Mouse (Mus musculus) heart, postnatal 25 days (tissue): ENCODE data around the gene Foxp1. TPM values are rescaled to one million over a fixed set of nuclear protein-coding genes. Genes with fewer than 3 reads are reported as not detected.

ENCODE experiments used
- DNase-seq: peaks from one replicate; pipeline ENCODE4 v3.0.0; 2022; ENCODE audit warnings: low spot score
- intact Hi-C: fragments of 180-260 bp; cut with DNase I; formaldehyde crosslinking; loops from one replicate; pipeline ENCODE4 v1.15.1; 2025
- total RNA-seq, 2 experiments: library from RNA; stranded (reverse); gene quantifications; 2 replicates each; pipeline ENCODE4 v1.2.3; 2021

Foxp1 gene
- total RNA-seq, 2 experiments from 2014 or later, result 33.6 to 35.3 TPM

DNA sequence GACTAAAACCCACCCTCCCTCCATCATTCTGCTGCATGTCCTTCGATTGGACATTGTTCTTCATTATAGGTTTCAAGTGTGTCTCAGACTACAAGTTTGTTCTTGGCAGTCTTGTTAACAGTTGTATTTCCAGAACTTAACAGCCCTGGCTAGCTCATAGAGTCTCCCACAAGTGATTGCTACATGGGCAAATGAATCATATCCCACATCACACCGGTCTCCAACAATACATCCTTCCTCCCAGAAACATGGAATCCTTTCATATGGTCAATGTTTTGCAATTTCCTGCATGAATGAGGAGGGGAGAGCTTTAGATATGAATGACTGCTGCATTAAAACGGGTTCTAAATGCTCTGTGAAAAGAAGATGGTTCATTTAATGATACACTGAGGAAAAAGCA lies 178.7 kb downstream of the Foxp1 start:
- intact Hi-C loops, result no loop called here
- no peak for DNase-seq

DNA sequence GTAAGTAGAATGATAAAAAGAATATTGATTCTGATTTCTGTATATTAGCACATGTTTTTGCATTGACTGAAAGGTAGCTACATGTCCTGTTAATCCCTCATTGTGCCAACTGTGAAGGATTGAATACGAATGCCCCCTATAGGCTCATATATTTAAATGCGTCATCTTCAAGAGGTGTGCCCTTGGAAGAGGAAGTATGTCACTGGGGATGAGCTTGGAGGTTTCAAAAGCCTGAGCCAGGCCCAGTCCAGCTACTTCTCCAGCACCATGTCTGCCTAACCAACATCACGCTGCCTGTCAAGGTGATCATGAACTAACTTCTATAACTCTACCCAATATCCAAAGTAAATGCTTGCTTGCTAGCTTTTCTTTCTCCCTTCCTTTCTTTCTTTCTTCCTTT lies 180.1 kb downstream of the Foxp1 start:
- intact Hi-C loops, result no loop called here
- DNase-seq, result no peak

DNA sequence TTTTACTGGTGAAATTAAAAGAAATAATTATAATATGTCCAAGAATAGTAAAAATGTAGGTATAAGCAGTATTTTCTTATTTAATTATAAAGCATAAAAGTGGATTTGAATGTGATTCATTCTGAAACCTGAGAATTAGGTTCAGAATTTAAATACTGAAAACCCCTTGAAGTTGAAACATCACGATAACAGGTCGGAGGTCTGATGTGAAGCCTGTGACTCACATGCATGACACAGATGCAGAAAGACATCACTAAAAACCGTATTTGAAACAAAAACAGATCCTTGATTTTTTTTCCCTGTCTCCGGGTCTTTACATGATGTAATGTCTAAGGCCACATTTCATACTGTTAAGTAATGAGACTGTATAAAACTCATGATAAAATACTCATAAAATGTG lies 181.6 kb downstream of the Foxp1 start:
- intact Hi-C loops, result no loop called here
- no peak for DNase-seq

DNA sequence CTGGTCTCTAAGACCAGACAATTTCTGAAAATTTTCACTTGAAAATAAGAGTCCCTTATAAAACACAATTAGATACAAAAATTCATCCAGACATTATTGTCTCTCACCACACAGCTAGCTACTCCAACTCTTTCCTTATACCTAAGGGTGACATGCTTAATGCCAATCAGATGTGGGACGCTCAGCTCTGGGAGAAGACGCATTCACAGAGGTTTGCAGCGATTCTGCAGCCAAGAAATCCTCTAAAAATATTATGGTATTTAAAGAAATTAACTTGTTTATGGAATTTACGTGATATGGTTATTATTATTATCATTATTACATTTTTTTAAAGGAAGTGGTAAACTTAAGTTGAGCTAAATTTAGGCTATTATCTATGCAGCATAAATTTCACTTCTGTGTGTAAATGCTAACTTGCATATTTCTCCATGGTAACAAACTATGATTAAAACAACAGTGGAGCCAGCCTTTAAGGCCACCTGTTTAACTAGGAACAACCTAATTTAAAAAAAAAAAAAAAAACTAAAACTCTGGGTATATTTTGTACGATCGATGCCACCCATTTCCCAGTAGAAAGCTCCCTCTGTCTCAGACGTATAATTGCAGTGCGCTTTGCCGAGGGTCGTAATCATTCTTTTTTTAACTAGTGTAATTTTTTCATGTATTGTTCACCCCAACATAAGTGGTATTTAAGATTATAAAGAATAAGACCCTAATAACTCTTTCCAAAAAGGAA lies 182.4 kb downstream of the Foxp1 start:
- no peak for DNase-seq
- intact Hi-C loops, result loop anchor here (1.0 kb wide), 1 partner anchor 26 kb away; no protein-coding TSS in a partner anchor

DNA sequence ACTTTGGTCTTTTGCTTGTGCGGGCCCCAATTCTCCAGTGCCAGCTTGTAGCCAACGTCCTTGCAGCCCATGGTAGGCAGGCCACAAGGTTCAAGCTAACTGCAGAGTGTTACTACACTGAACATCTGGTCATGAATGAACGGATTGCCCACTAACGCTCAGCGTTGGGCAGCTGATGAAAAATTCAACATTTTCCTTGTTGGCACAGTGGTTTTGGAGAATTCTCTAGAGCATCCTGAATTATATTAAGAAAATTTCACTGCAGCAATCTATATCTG lies 183.2 kb downstream of the Foxp1 start:
- intact Hi-C loops, result loop anchor here (1.0 kb wide), 1 partner anchor 27 kb away; no protein-coding TSS in a partner anchor
- DNase-seq, result no peak

DNA sequence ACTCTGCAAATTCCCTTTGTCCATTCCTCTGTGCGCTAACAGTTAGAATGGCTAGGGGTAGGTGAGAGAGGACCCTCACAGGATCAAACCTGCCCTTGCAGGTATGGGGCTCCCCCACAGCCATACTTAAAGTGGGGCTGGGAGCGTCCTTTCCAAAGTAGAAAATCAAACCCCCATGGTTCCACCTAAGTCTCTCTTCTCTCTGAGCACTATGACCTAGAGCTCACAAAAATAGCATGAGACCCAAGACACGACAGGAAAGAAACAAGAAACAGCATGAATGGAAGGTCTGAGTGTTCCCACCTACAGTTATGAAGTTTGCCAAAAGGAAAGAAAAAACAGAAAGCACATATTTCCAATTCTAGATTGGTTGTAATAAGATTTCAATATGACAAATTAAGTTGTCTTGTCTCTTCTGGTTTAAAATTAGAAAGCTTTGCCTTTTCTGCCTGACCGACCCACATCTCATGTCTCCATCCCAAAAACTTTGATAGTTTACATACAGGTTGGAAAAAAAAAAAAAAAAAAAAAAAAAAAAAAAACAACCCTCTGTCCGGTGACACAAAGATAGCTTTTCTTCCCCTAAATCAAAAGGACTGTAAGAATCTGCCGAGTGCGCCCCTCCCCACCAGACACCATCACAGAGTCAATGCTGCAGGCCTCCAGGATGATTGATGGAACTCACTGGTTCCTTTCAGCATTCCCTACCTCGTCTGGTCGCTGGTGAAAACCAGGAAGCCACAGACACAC lies 183.8 kb downstream of the Foxp1 start:
- no peak for DNase-seq
- intact Hi-C loops, result loop anchor here (1.0 kb wide), 1 partner anchor 28 kb away; no protein-coding TSS in a partner anchor

DNA sequence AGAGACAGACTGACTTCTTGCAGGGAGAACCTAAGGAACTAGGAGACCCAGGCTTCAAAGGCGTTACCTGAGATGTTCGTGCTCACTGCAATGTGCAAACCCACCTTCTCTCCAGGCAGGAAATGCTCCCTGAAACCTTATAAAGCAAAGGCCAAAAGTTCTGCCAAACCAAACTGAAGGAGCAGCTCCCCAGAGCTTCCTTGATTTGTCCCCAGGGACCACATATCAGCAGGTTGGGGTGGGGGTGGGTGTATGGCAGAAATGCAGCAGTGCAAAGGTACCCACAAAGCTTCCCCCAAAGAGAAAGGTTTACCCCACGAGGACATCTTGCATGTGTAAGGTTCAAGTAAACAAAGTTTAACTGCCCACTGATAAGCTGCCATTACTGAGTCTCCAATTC lies 184.3 kb downstream of the Foxp1 start:
- intact Hi-C loops, result no loop called here
- DNase-seq, result no peak

DNA sequence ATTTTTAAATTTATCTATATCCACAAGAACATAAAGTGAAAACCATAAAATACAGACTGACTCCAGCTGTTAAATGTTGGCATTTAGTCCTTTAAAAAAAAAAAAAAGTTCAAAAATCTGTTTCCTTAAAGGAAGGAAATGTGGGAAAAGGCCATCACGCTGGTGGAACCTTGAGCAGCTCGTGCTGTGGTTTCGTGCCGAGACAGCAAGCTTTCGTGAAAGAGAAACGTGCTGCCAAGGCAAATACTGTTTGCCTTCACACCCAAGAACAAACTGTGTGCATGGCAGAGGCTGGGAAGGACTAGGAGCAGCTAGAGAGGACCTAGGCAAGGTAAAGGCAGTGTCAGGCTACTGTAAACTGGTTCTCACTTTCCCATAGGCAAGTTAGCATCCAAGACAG lies 184.9 kb downstream of the Foxp1 start:
- DNase-seq, result no peak
- intact Hi-C loops, result no loop called here

DNA sequence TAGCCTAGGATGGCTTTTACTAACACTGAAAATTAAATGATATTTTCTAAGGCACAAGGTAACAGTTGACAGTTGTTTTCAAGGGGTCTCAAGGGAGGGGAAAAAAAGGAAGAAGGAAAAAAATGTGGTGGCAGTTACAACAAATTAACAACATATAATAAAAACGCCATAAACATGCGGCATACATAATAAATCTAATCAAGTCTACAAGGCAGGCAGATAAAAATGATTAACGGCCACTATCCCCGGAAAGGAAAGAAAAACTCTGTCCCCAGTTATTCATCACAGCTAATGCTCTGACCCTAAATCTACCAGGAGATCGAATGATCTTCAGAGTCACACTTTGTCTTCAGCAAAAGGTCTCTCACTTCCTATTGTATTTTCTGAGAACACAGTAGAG lies 186.3 kb downstream of the Foxp1 start:
- intact Hi-C loops, result no loop called here
- no peak for DNase-seq

DNA sequence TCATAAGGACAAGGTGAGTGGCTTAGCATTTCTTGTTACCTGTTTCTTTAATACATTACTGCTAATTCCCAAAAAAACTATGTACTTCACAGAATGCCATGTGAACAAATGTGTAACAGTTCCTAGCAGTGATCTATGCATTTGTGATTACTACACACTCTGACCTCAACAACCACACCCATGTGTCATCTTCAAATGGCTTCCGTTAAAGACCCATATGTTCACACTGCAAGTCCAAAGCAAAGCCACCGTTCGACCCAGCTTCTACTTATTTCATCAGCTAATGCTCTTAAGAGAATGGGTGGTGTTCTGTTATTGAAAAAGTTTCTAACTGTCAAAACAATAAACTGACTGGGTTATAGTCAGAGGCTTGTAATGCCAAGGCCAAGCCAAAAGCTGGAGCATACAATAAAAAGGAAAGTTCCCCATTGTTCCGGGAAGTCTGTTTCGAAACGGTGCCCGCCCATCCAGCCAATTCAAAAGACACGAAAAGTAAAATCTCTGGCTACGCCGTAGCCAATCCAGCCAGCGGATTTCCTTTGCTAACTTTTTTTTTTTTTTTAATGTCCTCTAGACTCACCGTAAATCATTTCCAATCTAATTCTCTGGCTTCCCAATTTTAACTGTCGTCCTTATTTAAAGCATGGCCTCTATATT lies 187.2 kb downstream of the Foxp1 start:
- DNase-seq, result peak; percentile 13
- intact Hi-C loops, result no loop called here

DNA sequence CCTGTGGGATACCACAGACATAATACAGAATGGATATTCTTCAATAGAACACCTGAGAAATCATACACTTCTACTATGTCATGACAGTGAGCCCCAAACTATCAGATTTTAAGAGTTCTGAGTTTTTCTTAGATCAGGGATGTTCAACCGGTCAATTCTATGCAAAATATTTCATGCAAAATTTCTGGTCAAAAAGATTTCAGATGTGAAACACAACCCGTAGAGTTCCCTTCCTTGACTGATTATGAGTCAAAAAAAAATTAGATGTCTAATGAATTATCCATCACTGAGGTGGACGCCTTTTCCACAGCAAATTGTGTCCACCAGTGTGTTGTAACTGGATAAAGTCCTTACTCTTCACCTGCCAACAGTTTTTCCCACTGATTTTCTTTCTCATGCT lies 188.3 kb downstream of the Foxp1 start:
- intact Hi-C loops, result no loop called here
- DNase-seq, result no peak

DNA sequence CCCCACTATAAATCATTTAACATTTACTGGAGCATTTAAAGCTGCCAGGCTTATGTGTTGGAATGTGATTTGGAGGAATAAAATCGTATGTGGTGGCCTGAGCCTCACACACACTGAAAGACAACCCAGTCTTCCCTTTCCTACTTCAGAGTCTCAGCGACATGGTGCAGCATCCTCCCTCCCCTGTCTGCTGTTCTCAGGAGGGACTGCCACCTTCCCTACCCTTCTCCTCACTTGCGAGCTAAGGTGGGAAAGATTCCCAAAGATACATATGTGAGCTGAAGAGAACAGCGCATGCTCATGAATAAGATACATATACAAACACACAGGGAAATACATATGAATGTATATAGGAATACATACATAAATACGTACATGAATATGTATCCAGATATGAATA lies 189.4 kb downstream of the Foxp1 start:
- DNase-seq, result no peak
- intact Hi-C loops, result no loop called here

DNA sequence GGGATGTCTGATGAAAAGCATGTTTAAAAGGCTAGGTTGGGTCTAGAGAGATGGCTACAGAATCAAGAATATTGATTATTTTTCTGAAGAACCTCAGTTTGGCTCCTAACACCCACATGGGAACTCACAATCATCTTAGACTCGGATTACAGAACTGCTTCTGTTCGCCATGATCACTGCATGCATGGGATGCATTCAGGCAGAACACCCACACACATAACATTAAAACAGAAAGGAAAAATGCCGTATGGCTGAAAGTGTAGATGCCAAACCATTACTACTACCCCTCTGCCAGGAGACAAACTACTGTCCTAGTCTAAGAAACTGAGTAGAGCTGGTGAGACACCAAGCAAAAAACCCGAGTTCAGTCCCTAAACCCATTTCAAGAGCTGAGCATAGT lies 192.4 kb downstream of the Foxp1 start:
- no peak for DNase-seq
- intact Hi-C loops, result no loop called here

DNA sequence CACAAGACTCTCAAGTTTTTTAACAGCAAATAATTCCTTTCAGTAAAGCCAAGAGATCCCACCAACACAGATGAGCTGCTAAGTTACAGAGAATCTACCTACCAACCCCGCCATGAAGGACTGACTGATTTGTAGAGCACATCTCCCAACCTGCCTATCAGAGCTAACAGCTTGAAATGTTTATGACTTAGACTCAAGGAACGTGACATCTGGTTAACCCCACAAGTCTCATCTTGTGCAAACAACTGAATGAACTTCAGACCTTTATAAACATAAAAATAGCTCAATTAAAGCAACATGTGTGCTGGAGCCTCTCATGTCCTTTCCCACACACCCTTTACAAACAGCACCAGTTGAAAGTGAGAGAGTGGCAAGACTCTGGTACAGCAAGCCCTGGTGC lies 193.9 kb downstream of the Foxp1 start:
- no peak for DNase-seq
- intact Hi-C loops, result no loop called here

DNA sequence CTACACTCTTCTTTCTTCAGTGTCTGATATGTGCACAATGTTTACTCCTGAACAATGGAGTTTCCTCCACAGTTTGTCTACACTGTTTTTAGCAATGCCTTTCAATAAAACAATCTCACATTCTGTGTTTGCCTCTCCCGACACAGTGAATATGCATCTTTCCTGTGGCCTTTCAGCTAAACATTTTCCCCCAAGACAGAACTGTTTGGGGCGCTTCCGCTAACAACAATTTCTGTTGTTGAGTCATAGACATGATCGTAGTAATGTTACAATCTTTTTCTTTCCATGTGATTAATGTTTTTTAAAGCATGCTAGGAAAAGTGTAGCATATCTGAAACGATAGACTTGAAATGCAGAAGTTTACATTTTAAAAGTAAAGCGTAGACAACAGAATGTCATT lies 194.4 kb downstream of the Foxp1 start:
- DNase-seq, result no peak
- intact Hi-C loops, result no loop called here

DNA sequence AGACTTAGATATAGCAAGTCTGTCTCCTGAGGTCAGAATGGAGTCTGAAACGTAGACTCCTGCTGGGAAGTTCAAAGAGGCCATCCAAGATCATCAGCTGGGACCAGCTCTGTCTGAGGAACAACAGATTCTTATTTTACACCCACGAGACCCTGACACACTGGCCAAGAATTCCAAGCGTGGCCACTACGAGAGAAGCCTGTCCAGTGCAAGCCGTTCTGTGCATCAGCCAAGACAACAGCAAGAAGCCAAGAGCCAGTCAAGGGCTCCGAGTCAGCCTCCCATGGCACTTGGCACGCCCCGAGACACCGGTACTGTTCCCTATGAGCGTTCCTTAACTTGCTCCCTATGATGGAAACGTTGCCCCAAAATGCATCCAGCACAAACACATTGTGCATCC lies 194.8 kb downstream of the Foxp1 start:
- DNase-seq, result peak; percentile 46
- intact Hi-C loops, result no loop called here

DNA sequence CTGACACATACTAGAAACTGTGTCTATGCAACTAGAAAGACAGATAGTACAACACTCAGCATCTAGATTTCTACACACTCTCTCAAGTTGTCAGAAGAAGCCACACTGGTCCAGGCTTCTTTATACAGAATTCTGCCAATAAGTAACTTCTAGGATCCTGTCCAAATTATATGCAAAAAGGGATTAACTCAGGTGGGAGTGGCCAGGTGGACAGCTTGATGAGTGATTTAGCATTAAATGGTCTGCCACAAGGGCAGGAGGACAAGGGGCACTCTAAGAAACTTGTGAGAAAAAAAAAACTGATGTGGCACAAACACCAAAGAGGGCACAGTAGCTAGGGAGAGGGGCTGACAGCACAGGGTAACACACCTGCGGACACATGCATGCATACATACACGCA lies 196.6 kb downstream of the Foxp1 start:
- intact Hi-C loops, result no loop called here
- DNase-seq, result no peak

DNA sequence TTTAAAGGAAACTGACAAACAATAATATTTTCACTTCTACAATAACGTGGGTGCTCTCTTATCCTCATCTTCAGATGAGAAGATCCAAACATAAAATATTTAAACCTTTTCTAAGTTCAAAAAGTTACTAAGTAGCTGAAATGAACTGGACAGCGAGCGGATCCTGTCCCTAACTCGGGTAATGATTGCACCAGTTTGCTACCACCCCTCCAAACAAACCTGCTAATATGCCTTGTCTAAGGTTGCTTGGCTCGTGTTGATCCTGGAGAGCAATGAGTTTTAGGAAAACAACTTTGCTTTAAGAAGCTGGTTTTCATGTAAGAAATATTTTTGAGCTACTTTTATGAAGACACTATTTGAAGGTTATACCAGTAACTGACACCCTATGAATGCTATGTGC lies 197.1 kb downstream of the Foxp1 start:
- no peak for DNase-seq
- intact Hi-C loops, result no loop called here

DNA sequence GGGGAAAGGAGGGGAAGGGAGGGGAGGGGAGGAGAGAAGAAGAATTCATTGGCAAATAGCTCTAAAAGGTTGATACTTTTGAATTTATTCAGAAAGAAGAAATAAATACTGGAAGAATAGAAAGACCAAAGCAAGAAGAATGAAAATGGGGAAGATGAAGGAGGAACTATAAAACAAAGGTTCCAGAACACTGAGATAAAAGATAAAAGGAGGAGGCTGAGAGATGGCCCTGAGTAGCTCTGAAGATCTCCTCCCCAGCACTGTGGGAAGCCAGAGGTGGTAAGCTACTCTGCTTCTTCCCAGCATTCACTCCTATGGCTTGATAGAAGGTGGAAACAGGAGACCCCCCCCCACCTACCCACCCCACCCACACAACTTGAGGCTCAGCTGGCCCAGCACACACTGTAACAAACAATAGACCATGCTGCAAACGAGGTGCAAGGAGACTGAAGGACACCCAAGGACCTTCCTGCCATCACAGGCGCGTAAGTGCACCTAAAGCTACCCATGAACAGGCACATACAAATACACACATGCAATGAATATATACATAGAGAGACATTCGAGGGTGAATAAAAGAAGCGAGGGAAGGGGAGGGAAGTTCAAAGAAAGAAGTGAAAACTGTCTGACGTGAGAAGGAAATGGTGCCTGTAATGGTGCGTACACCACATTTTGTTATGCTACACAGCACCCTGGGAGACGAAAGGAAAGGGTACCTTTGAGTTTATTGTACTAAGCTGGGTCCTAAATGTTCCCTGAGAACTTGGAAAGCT lies 200.2 kb downstream of the Foxp1 start:
- intact Hi-C loops, result no loop called here
- DNase-seq, result no peak

DNA sequence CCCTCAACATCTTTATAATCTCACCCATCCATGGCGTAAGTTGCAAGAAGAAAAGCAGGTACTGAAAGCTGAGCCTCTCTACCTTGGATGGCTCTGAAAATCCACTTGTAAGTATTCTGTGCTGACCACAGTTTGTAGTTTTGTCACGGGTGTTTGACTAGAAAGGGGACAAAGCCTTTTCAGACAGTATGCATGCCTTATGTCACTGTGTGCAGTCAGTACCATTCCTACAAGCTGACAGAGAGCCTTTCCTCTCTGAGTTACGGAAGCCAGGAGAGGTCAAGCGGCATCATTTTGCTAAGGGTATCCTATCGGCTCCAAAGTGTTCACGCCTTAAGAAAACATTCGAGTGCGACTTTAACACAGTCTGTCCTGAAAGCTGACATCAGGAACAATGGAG lies 202.1 kb downstream of the Foxp1 start:
- no peak for DNase-seq
- intact Hi-C loops, result no loop called here
